Mouse (Mus musculus) lung, embryonic 16.5 days (tissue): ENCODE results near the gene Hist1h2be. TPM values are rescaled to one million over a fixed set of nuclear protein-coding genes. Genes with fewer than 3 reads are reported as not detected.
"Not testable (repeated sequence)": the region's sequence is repeated elsewhere in the genome, so short reads cannot be mapped to it uniquely, and the experiment has no call there.

Source experiments
- ATAC-seq: fragments of 200-750 bp; cut with Nextera tagmentation; 2 replicates; pipeline ENCODE4 v1.8.0; 2017; ENCODE audit warnings: low read depth, mild to moderate bottlenecking, moderate library complexity
- H3K27ac ChIP-seq: fragments of 300-500 bp; sonication (generic); 2 replicates; pipeline ENCODE4 v1.5.1; 2014; ENCODE audit warnings: mild to moderate bottlenecking, control low read depth, low read length
- H3K27me3 ChIP-seq: fragments of 300-500 bp; sonication (generic); 2 replicates; pipeline ENCODE4 v1.6.1; 2014; ENCODE audit warnings: low read depth, low read length, mixed read lengths; ENCODE audit not compliant: control insufficient read depth, insufficient read depth
- H3K36me3 ChIP-seq: fragments of 300-500 bp; sonication (generic); 2 replicates; pipeline ENCODE4 v1.6.1; 2014; ENCODE audit warnings: low read length; ENCODE audit not compliant: control insufficient read depth, insufficient read depth
- H3K4me1 ChIP-seq: fragments of 300-500 bp; sonication (generic); replicated peaks from 2 replicates; pipeline ENCODE4 v1.6.1; 2014; ENCODE audit warnings: low read length, mixed read lengths; ENCODE audit not compliant: control insufficient read depth, insufficient read depth
- H3K4me2 ChIP-seq: fragments of 300-500 bp; sonication (generic); 2 replicates; pipeline ENCODE4 v1.6.1; 2014; ENCODE audit warnings: low read depth, low read length, control low read depth
- H3K4me3 ChIP-seq: fragments of 300-500 bp; sonication (generic); 2 replicates; pipeline ENCODE4 v1.5.1; 2014; ENCODE audit warnings: mild to moderate bottlenecking, low read length, control low read depth
- H3K9ac ChIP-seq: fragments of 300-500 bp; sonication (generic); 2 replicates; pipeline ENCODE4 v1.6.1; 2014; ENCODE audit warnings: low read length, control low read depth
- H3K9me3 ChIP-seq: fragments of 300-500 bp; sonication (generic); 2 replicates; pipeline ENCODE4 v1.6.1; 2016; ENCODE audit warnings: low read length; ENCODE audit not compliant: control insufficient read depth
- WGBS: fragments of 180-500 bp; shearing (Covaris S2); extraction: QIAGEN DNeasy Blood & Tissue Kit; methylation state at CpG from one replicate; pipeline ENCODE4 v1.1.7; 2014; 5-methylcytosine and 5-hydroxymethylcytosine counted together
- polyA plus RNA-seq: library from polyadenylated mRNA; unstranded; fragments of >200 nt; fragmentation: Nextera tagmentation; extraction: Ambion mirVana; gene quantifications from 2 replicates; pipeline ENCODE4 v1.2.1, GENCODE M21; 2015

The Hist1h2be gene
- polyA plus RNA-seq, 1 experiment from 2014 or later: 3.3 TPM

DNA sequence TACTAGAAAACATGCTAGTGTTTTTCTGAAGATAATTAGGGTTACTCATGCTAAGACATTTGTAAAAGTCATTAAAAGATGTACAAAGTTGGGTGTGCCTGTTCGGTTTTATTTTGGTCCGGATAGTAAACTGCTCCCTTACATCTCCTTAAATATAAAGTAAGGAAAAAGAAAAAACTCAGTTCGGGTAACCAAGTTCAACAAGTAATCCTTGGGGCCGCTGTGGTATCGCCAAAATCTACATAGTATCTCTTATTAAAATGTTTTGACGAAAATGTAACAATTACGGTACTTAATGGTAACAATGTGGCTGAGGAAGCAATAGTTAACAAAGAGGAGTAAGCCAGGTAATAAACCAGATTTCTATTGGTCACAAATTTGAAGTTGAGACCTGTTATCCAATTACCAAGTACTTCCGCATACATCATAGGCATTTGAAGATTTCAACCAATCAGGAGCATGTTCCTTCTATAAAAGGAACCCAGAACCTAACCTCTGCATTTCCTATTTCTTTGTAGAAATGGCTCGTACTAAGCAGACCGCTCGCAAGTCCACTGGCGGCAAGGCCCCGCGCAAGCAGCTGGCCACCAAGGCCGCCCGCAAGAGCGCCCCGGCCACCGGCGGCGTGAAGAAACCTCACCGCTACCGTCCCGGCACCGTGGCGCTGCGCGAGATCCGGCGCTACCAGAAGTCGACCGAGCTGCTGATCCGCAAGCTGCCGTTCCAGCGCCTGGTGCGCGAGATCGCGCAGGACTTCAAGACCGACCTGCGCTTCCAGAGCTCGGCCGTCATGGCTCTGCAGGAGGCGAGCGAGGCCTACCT, 76.7 kb downstream of the Hist1h2be start, which contains the start of gene Hist1h3f:
Gene Hist1h3f (plus strand): TSS at position 88 of the 822 bp plus-strand sequence.
- Histone ChIP-seq H3K4me1 (no peaks in the 10 kb centered on the region), H3K4me2 (peak within 1 kb of the TSS; percentile 77), H3K36me3 (no peaks in the 10 kb centered on the region), H3K27me3 (no peaks in the 10 kb centered on the region), H3K9ac (peak within 1 kb of the TSS; percentile 70), H3K4me3 (peak within 1 kb of the TSS; percentile 54), H3K27ac (peak within 1 kb of the TSS; percentile 97), H3K9me3 (no peaks in the 10 kb centered on the region)
- peak; percentile 93 for ATAC-seq
- WGBS: under 1% methylated on average over 22 of the region's 45 CpGs

DNA sequence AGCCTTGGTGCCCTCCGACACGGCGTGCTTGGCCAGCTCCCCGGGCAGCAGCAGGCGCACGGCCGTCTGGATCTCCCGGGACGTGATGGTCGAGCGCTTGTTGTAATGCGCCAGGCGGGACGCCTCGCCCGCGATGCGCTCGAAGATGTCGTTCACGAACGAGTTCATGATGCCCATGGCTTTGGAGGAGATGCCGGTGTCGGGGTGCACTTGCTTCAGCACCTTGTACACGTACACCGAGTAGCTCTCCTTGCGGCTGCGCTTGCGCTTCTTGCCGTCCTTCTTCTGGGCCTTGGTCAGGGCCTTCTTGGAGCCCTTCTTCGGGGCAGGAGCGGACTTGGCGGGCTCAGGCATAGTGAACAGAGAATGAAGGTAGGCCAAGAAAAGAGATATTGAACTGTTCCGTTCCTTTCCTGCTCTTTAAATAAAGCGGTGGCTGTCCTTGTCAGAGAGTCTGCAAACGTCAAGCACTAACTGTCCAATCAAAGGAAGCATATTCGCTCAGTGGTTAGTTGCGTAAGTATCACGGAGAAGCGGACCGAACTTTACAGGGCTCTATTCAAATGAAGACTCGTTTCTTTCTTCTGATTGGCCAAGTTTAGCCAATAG, 77.8 kb downstream of the Hist1h2be start, which contains the start of gene Hist1h2bh:
Gene Hist1h2bh (minus strand): TSS at position 394 of the 609 bp plus-strand sequence.
- under 1% methylated on average over 22 of the region's 42 CpGs for WGBS
- H3K4me1 ChIP-seq, H3K36me3 ChIP-seq, H3K27me3 ChIP-seq, H3K9me3 ChIP-seq: not testable (repeated sequence)
- Histone ChIP-seq H3K27ac (peak within 1 kb of the TSS; percentile 97), H3K4me2 (peak within 1 kb of the TSS; percentile 77), H3K4me3 (peak within 1 kb of the TSS; percentile 54), H3K9ac (peak within 1 kb of the TSS; percentile 70)
- ATAC-seq: peak; percentile 95

DNA sequence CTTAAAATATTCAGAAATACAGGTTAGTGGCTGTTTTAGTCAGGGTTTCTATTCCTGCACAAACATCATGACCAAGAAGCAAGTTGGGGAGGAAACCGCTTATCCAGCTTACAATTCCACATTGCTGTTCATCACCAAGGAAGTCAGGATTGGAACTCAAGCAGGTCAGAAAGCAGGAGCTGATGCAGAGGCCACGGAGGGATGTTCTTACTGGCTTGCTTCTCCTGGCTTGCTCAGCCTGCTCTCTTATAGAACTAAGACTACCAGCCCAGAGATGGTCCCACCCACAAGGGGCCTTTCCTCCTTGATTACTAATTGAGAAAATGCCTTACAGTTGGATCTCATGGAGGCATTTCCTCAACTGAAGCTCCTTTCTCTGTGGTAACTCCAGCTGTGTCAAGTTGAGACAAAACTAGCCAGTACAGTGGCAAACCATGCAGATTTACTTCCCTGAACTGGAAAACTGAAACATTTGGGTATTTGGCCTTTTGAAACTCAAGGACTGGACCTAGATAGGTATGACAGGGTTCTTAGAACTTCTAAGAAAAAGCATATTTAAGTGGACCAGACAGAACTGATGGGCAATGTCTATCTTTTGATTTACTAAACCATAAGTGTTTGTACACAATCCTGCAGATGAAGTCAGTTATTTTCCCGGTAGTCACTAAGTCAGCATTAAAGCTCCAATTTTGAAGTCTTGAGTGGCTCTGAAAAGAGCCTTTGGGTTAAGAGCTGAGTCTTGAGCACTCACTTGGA, 78.5 kb downstream of the Hist1h2be start:
- Histone ChIP-seq H3K4me3 (peak overlapping the region; percentile 54), H3K27ac (peak overlapping the region; percentile 88), H3K9ac (peak overlapping the region; percentile 70), H3K4me2 (peak overlapping the region; percentile 67)
- H3K27me3 ChIP-seq, H3K36me3 ChIP-seq, H3K9me3 ChIP-seq, ATAC-seq, H3K4me1 ChIP-seq: not testable (repeated sequence)
- 3% methylated on average over 3 of the region's 3 CpGs for WGBS

DNA sequence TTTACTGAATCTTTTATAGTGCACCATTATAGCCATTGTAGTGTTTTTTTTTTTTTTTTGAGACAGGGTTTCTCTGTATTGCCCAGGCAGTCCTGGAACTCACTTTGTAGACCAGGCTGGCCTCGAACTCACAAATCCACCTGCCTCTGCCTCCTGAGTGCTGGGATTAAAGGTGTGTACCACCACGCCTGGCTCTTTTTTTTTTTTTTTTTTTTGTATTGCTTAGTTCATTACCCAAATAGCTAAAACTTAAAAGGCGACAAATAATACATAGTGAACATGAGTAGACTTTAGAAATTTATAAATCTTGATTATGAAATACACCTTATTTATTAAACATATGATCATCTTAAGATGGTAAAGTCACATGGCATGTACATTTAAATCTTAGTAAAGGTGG, 79.4 kb downstream of the Hist1h2be start:
- Histone ChIP-seq H3K36me3 (no peaks in the 10 kb centered on the region), H3K27ac (no peak overlapping the region), H3K4me3 (no peak overlapping the region), H3K9me3 (no peaks in the 10 kb centered on the region), H3K4me1 (peaks cover 9% of the 10 kb centered on the region), H3K9ac (no peak overlapping the region), H3K4me2 (no peak overlapping the region), H3K27me3 (no peaks in the 10 kb centered on the region)
- no peak for ATAC-seq
- WGBS: 78% methylated on average over 3 of the region's 3 CpGs

DNA sequence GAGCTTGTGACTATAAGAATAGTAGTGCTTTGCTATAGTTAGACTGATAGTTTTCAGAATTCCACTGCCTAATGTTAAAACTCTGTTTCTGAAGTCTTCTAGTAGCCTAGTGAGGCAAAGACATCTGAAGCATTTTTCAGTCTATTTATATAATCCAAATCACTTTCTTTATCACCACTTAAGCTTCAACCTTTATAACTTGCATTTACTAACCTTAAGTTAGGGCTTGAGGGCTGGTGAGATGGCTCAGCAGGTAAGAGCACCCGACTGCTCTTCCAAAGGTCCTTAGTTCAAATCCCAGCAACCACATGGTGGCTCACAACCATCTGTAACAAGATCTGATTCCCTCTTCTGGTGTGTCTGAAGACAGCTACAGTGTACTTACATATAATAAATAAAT, 81.1 kb downstream of the Hist1h2be start:
- H3K9me3 ChIP-seq, H3K4me3 ChIP-seq, H3K4me2 ChIP-seq, H3K9ac ChIP-seq, H3K36me3 ChIP-seq, ATAC-seq, H3K27me3 ChIP-seq, H3K27ac ChIP-seq: not testable (repeated sequence)
- peaks cover 12% of the 10 kb centered on the region for H3K4me1 ChIP-seq
- WGBS: 58% methylated on average over 1 of the region's 1 CpGs

DNA sequence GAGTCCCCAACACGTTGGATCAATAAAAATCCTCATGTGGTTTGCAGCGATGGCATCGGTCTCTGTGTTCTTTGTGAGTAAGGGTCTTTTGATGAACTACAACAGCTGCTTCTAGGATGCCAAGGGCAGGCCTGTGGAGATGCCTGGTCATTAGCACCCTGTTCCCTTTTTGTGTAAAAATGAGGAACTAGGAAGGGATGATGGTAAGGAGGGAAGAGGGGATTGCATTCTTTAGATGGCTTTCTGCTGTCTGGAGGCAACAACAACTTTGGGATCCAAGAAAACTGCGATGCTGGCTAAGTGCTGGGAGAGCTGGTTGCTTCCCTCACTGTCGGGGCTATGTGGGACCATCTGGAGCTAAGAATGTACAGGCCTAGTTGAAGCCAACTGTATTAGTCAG, 82.7 kb downstream of the Hist1h2be start:
- WGBS: 78% methylated on average over 5 of the region's 5 CpGs
- H3K27ac ChIP-seq: no peak overlapping the region
- no peak for ATAC-seq
- H3K9ac ChIP-seq: no peak overlapping the region
- no peaks in the 10 kb centered on the region for H3K27me3 ChIP-seq
- H3K4me1 ChIP-seq: peaks cover 12% of the 10 kb centered on the region
- H3K9me3 ChIP-seq: no peaks in the 10 kb centered on the region
- no peak overlapping the region for H3K4me3 ChIP-seq
- H3K36me3 ChIP-seq: no peaks in the 10 kb centered on the region
- H3K4me2 ChIP-seq: no peak overlapping the region

DNA sequence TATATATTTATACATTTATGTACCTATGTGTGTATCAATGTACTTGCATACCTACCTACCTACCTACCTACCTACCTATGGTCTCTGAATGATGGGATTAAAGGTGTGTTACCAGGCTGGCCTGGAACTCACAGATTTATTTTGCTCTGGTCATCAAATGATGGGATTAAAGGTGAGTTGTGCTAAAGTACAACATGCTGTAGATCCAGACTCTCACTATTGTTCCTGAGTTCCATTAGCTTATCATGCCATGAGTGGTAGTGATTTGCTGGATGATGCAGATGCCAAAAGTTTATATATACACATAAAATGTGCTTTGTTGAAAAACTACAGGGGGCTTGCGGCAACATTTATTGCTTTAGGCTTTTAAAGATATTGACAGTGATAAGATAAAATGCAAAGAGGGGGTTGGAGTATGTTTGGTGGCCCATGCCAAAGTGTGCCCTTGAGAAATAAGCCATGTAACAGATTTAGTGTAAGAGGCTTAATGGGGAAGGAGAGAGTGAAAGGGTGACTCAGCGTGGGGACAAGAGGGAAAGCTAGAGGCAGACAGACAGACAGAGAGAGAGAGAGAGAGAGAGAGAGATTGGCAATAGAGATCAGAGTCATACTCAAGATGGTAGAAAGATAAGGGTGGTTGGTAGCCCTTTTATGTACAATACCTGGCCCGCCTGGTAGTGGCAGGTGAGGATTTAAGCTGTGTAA, 83.8 kb downstream of the Hist1h2be start:
- no peaks in the 10 kb centered on the region for H3K27me3 ChIP-seq
- no peak for ATAC-seq
- H3K36me3 ChIP-seq: no peaks in the 10 kb centered on the region
- 43% methylated on average over 3 of the region's 3 CpGs for WGBS
- peak overlapping the region; percentile 12; the same call in 1 of the 2 replicates for H3K9ac ChIP-seq
- H3K4me1 ChIP-seq: peaks cover 19% of the 10 kb centered on the region
- peak overlapping the region; percentile 25; the same call in 1 of the 2 replicates for H3K27ac ChIP-seq
- peak overlapping the region; percentile 32 for H3K4me3 ChIP-seq
- peak overlapping the region; percentile 69 for H3K4me2 ChIP-seq
- no peaks in the 10 kb centered on the region for H3K9me3 ChIP-seq

DNA sequence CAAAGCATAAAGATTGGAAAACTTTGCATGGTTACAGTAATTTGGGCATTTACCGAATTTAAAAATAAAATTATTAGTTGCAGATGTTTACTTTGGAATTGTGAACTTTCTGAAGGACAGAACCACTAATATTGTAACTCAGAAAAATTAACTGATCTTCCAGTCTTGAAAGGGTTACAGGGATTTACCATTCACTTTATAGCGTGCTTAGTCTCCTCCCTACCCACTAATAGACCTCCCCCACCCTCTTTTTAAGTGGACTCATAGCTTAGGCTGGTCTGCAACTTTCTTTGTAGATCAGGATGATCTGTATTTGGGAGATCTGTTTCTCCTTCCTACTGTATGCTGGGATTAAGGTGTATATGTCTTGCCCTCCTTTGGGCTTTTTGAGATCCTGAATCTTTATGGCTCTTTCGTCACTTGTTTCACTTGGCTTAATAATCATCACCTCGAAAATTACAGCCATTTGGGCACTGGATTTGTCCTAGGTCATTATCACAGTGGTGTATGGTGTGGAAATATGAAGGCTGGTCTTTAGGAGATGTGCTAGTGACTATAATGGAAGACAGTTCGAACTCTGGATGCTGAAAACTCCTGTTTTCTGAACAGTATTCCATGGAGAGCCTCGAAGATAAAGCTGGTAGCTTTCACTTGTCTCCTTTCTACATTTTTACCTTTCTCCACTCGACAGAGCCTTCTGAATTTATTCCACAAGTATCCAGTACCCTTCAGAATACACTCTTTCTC, 84.7 kb downstream of the Hist1h2be start:
- Histone ChIP-seq H3K9ac (peak overlapping the region; percentile 69), H3K9me3 (no peaks in the 10 kb centered on the region), H3K4me2 (peak overlapping the region; percentile 69), H3K4me1 (peaks cover 19% of the 10 kb centered on the region), H3K27me3 (no peaks in the 10 kb centered on the region), H3K27ac (peak overlapping the region; percentile 53), H3K36me3 (no peaks in the 10 kb centered on the region), H3K4me3 (peak overlapping the region; percentile 49)
- 9% methylated on average over 7 of the region's 7 CpGs for WGBS
- ATAC-seq: no peak
